Mouse (Mus musculus): ENCODE results near the gene Sstr5. TPM values are rescaled to one million over a fixed set of nuclear protein-coding genes. Genes with fewer than 3 reads are reported as not detected.

Gene Sstr5
- total RNA-seq, 2 experiments from 2014 or later = not detected

Other genes with a start within 250 kb of the Sstr5 start
- under 1 TPM; 0.14 to 0.31 TPM for gene Baiap3, start 240.9 kb downstream of the Sstr5 start, total RNA-seq (2021)
- gene Ube2i, start 222.7 kb downstream of the Sstr5 start, total RNA-seq (2021) = 100 to 1,000 TPM; 219 to 221 TPM
- gene Prss34, start 198.9 kb downstream of the Sstr5 start, total RNA-seq (2021) = 1 to 10 TPM; 1.9 to 2.4 TPM
- not detected for gene Prss28, start 188.6 kb downstream of the Sstr5 start, total RNA-seq (2021)
- gene Prss29, start 178.6 kb downstream of the Sstr5 start, total RNA-seq (2021) = not detected
- gene Tpsab1, start 151.7 kb downstream of the Sstr5 start, total RNA-seq (2021) = 1 to 10 TPM; 3.9 to 6.7 TPM
- 10 to 100 TPM; 11.1 to 15.7 TPM for gene Tpsb2, start 131.0 kb downstream of the Sstr5 start, total RNA-seq (2021)
- gene Tpsg1, start 128.0 kb downstream of the Sstr5 start, total RNA-seq (2021) = under 1 TPM in 1 of 2 experiments, not detected in 1; 0.24 TPM
- 10 to 100 TPM; 14.5 to 19.1 TPM for gene Cacna1h, start 63.5 kb downstream of the Sstr5 start, total RNA-seq (2021)
- gene Tekt4, start 42.7 kb downstream of the Sstr5 start, total RNA-seq (2021) = under 1 TPM in 1 of 2 experiments, not detected in 1; 0.26 TPM
- gene Sox8, start 73.4 kb upstream of the Sstr5 start, total RNA-seq (2021) = under 1 TPM; 0.45 to 0.48 TPM
- 10 to 100 TPM; 26.2 to 27.6 TPM for gene Lmf1, start 81.8 kb upstream of the Sstr5 start, total RNA-seq (2021)
- 1 to 10 TPM in 1 of 2 experiments, not detected in 1; 2.3 TPM for gene Gng13, start 219.9 kb upstream of the Sstr5 start, total RNA-seq (2021)
- gene Chtf18, start 230.1 kb upstream of the Sstr5 start, total RNA-seq (2021) = 10 to 100 TPM; 12.6 to 13.6 TPM
- 1 to 10 TPM; 5.4 to 6.6 TPM for gene Rpusd1, start 230.4 kb upstream of the Sstr5 start, total RNA-seq (2021)
- not detected for gene Mslnl, start 238.8 kb upstream of the Sstr5 start, total RNA-seq (2021)

Measured in heart, postnatal 4 days (tissue).